9 mouse cellular contexts compared by ENCODE assay signal in genomic region chr5:121399540-121399939, GRCm38 (mm10). TPM values are rescaled to one million over a fixed set of nuclear protein-coding genes. Genes with fewer than 3 reads are reported as not detected.
A peak's percentile ranks its signal among the peaks of the same experiment; 100 is the strongest.
DNase-seq lines count a peak whose midpoint lies in the region; ATAC-seq and TF ChIP-seq lines count a peak whose summit lies in the region.
"Had no signal": no experiment of that assay in that cellular context is flagged by ENCODE, and none has a peak within 500 bp of the region (broad histone marks: within the 10 kb centered on the region; RNA-seq: fewer than 3 reads in every experiment).

No protein-coding gene starts in this region.

- intact Hi-C loops in heart, postnatal 25 days (cut with DNase I), result loop anchor here (5.0 kb wide), 1 partner anchor 182 kb away; no protein-coding TSS in a partner anchor

- dilution Hi-C loops in CH12.LX (cut with MboI; ENCODE audit: extremely low pct_ligation_motif_present, extremely low pct_unique_long_range_greater_than_20kb, low sequenced_read_pairs), result no loop called here

- no peak for TF ChIP-seq EP300 in CH12.LX (IDR thresholded peaks at IDR 0.05; ENCODE audit: low read length)

- TF ChIP-seq RAD21 in CH12.LX (IDR thresholded peaks at IDR 0.05; ENCODE audit: low read depth, low read length), result no peak

- no peak for TF ChIP-seq CTCF in CH12.LX (conservative IDR thresholded peaks at IDR 0.05 in 1 of 2, IDR thresholded peaks at IDR 0.05 in 1 of 2; ENCODE audit: low read depth in 2 of 2, low read length in 2 of 2)
- no peak for TF ChIP-seq CTCF in forebrain, postnatal 0 days (IDR thresholded peaks at IDR 0.05; ENCODE audit: low read depth)

- no peak overlapping the region for H3K27ac ChIP-seq in heart, embryonic 10.5 days
- peak overlapping the region; percentile 33; the same call in 1 of the 2 replicates for H3K27ac ChIP-seq in CH12.LX (ENCODE audit: insufficient read depth, low read depth)
- H3K27ac ChIP-seq in forebrain, postnatal 0 days (ENCODE audit: low read depth, low read length), result no peak overlapping the region
- no peak overlapping the region for H3K27ac ChIP-seq in midbrain, embryonic 10.5 days (replicated peaks)

- ATAC-seq in forebrain, postnatal 0 days, result no peak

- H3K36me3 ChIP-seq in heart, embryonic 10.5 days, result peaks cover 27% of the 10 kb centered on the region
- H3K36me3 ChIP-seq in CH12.LX (replicated peaks in 1 of 2; ENCODE audit: control insufficient read depth in 1 of 2, insufficient read depth in 1 of 2, low read length in 1 of 2), result peaks cover 10 to 47% of the 10 kb centered on the region in 2 experiments
- peaks cover 13% of the 10 kb centered on the region; the same call in 1 of the 2 replicates for H3K36me3 ChIP-seq in forebrain, postnatal 0 days (ENCODE audit: insufficient read depth)
- peaks cover 47% of the 10 kb centered on the region for H3K36me3 ChIP-seq in midbrain, embryonic 10.5 days

- no peaks in the 10 kb centered on the region for H3K9me3 ChIP-seq in heart, embryonic 10.5 days
- H3K9me3 ChIP-seq in CH12.LX (replicated peaks; ENCODE audit: low read length), result no peaks in the 10 kb centered on the region
- H3K9me3 ChIP-seq in forebrain, postnatal 0 days (ENCODE audit: low read length), result no peaks in the 10 kb centered on the region
- no peaks in the 10 kb centered on the region for H3K9me3 ChIP-seq in midbrain, embryonic 10.5 days (replicated peaks)

- peak overlapping the region; percentile 82 for H3K4me2 ChIP-seq in CH12.LX (ENCODE audit: insufficient read depth, low read depth, poor library complexity, severe bottlenecking)
- peak overlapping the region; percentile 83; the same call in 1 of the 2 replicates for H3K4me2 ChIP-seq in forebrain, postnatal 0 days (ENCODE audit: low read depth)

- WGBS in heart, embryonic 10.5 days, result 85% methylated on average over 5 of the region's 5 CpGs
- 91% methylated on average over 5 of the region's 5 CpGs for WGBS in forebrain, postnatal 0 days
- WGBS in midbrain, embryonic 10.5 days, result 91% methylated on average over 5 of the region's 5 CpGs

- peaks cover 31% of the 10 kb centered on the region for H3K4me1 ChIP-seq in heart, embryonic 10.5 days
- H3K4me1 ChIP-seq in CH12.LX (ENCODE audit: control insufficient read depth in 1 of 2, insufficient read depth in 2 of 2), result peaks cover 15 to 54% of the 10 kb centered on the region in 2 experiments; a peak in 3 of 4 replicates
- H3K4me1 ChIP-seq in forebrain, postnatal 0 days (ENCODE audit: insufficient read depth), result peaks cover 8% of the 10 kb centered on the region
- H3K4me1 ChIP-seq in midbrain, embryonic 10.5 days, result peaks cover 25% of the 10 kb centered on the region

- H3K4me3 ChIP-seq in heart, embryonic 10.5 days, result peak overlapping the region; percentile 98
- H3K4me3 ChIP-seq in CH12.LX (replicated peaks in 1 of 3; ENCODE audit: low read depth in 2 of 3, low read length in 2 of 3, poor library complexity in 1 of 3), result peak overlapping the region in 2 of 3 experiments; percentile 84
- H3K4me3 ChIP-seq in forebrain, postnatal 0 days (ENCODE audit: low read depth, low read length), result no peak overlapping the region
- H3K4me3 ChIP-seq in midbrain, embryonic 10.5 days, result peak overlapping the region; percentile 99

- peaks cover 66% of the 10 kb centered on the region for H3K79me2 ChIP-seq in CH12.LX (replicated peaks; ENCODE audit: control insufficient read depth, extremely low read depth, insufficient read depth, poor library complexity, severe bottlenecking)

- no peak for TF ChIP-seq POLR2A in CH12.LX (IDR thresholded peaks at IDR 0.05; ENCODE audit: low read depth, low read length)

- peak overlapping the region; percentile 77 for H3K9ac ChIP-seq in CH12.LX (ENCODE audit: insufficient read depth, low read depth)
- H3K9ac ChIP-seq in forebrain, postnatal 0 days, result no peak overlapping the region

- no peak for DNase-seq in heart, embryonic 10.5 days (ENCODE audit: low spot score)
- no peak for DNase-seq in heart, postnatal 25 days (ENCODE audit: low spot score)
- no peak for DNase-seq in CH12.LX (ENCODE audit: extremely low read depth)
- no peak for DNase-seq in forebrain, postnatal 0 days
- no peak for DNase-seq in midbrain, embryonic 10.5 days (ENCODE audit: low spot score)
- no peak for DNase-seq in spleen, postnatal 36 days (ENCODE audit: low spot score in 2 of 2)
- no peak for DNase-seq in adrenal gland, adult 18-20 months (ENCODE audit: low spot score in 2 of 2)
- no peak for DNase-seq in embryo, embryonic 9.5 days (ENCODE audit: extremely low spot score)
- DNase-seq: gastrocnemius, postnatal 25 days had no signal

- in situ Hi-C loops in CH12.LX (cut with MboI; ENCODE audit: low pct_ligation_motif_present, low pct_unique_long_range_greater_than_20kb, low sequenced_read_pairs), result no loop called here

- no peaks in the 10 kb centered on the region for H3K27me3 ChIP-seq in heart, embryonic 10.5 days (ENCODE audit: insufficient read depth, poor library complexity, severe bottlenecking)
- H3K27me3 ChIP-seq in CH12.LX (replicated peaks), result no peaks in the 10 kb centered on the region
- H3K27me3 ChIP-seq in forebrain, postnatal 0 days (ENCODE audit: insufficient read depth, low read length), result no peaks in the 10 kb centered on the region
- no peaks in the 10 kb centered on the region for H3K27me3 ChIP-seq in midbrain, embryonic 10.5 days (ENCODE audit: low read depth, poor library complexity, severe bottlenecking)

TF ChIP-seq in CH12.LX, 34 proteins besides CTCF, POLR2A, EP300 and RAD21 (continues in another document):
- no peak for TF ChIP-seq ZC3H11A (IDR thresholded peaks at IDR 0.05; ENCODE audit: low read depth, low read length)
- TF ChIP-seq ELF1 (IDR thresholded peaks at IDR 0.05; ENCODE audit: low read depth, low read length), result no peak
- TF ChIP-seq ZMIZ1 (IDR thresholded peaks at IDR 0.05; ENCODE audit: low read depth, low read length), result no peak
- TF ChIP-seq ZNF384 (IDR thresholded peaks at IDR 0.05; ENCODE audit: low read depth, low read length), result no peak
- no peak; the same call in 1 of the 2 replicates for TF ChIP-seq USF1 (IDR thresholded peaks at IDR 0.05; ENCODE audit: low read depth, low read length)
- TF ChIP-seq MXI1 (IDR thresholded peaks at IDR 0.05; ENCODE audit: low read depth, low read length), result no peak
- no peak for TF ChIP-seq ETS1 (conservative IDR thresholded peaks at IDR 0.05; ENCODE audit: low read depth, low read length)
- no peak for TF ChIP-seq MAZ (IDR thresholded peaks at IDR 0.05; ENCODE audit: low read depth, low read length)
- TF ChIP-seq E2F4 (IDR thresholded peaks at IDR 0.05; ENCODE audit: insufficient replicate concordance, low read depth, low read length), result no peak
- no peak for TF ChIP-seq RCOR1 (conservative IDR thresholded peaks at IDR 0.05; ENCODE audit: low read depth, low read length)
- no peak for TF ChIP-seq IRF4 (IDR thresholded peaks at IDR 0.05; ENCODE audit: low read depth, low read length)
- TF ChIP-seq JUND (conservative IDR thresholded peaks at IDR 0.05; ENCODE audit: low read depth, low read length), result no peak
- no peak for TF ChIP-seq JUN (IDR thresholded peaks at IDR 0.05; ENCODE audit: insufficient read depth, low read depth, low read length)
- TF ChIP-seq SIN3A (IDR thresholded peaks at IDR 0.05; ENCODE audit: low read length), result no peak
- no peak for TF ChIP-seq MYC (IDR thresholded peaks at IDR 0.05; ENCODE audit: low read depth, low read length)

RNA-seq across cellular contexts. Expression of gene Naa25, which starts 1.8 kb away (rescaled TPM):
- polyA plus RNA-seq in heart, embryonic 10.5 days (2016; fragmentation: Nextera tagmentation; extraction: Ambion mirVana), result 47.3 and 50.7 TPM in 2 replicates
- total RNA-seq in heart, postnatal 25 days (2021), result 10 to 100 TPM; 19.9 TPM
- total RNA-seq in CH12.LX (2012; rRNA removed) (41.3 and 44.1 TPM in 2 replicates), CH12.LX (2014; rRNA removed) (53.1 and 59.7 TPM in 2 replicates)
- 60.3 and 66.0 TPM in 2 replicates for polyA plus RNA-seq in CH12.LX (2012; ENCODE audit: insufficient read length, low read depth)
- 39.4 and 45.9 TPM in 2 replicates for total RNA-seq in forebrain, postnatal 0 days (2014; rRNA removed)
- polyA plus RNA-seq in forebrain, postnatal 0 days (2015; fragmentation: Nextera tagmentation; extraction: Ambion mirVana), result 33.7 and 44.1 TPM in 2 replicates
- polyA plus RNA-seq in midbrain, embryonic 10.5 days (2016; fragmentation: Nextera tagmentation; extraction: Ambion mirVana), result 52.9 and 54.7 TPM in 2 replicates
- 10 to 100 TPM; 38.8 to 40.4 TPM for total RNA-seq in adrenal gland, adult 18-20 months (2021)

RNA-seq across cellular contexts. Expression of gene Trafd1, which starts 14.1 kb away (rescaled TPM):
- 71.9 and 80.3 TPM in 2 replicates for polyA plus RNA-seq in heart, embryonic 10.5 days (2016; fragmentation: Nextera tagmentation; extraction: Ambion mirVana)
- 10 to 100 TPM; 48.1 to 51.3 TPM for total RNA-seq in heart, postnatal 25 days (2021)
- 41.8 and 42.3 TPM in 2 replicates for total RNA-seq in CH12.LX (2012; rRNA removed)
- 31.7 and 34.0 TPM in 2 replicates for total RNA-seq in CH12.LX (2014; rRNA removed)
- 52.8 and 52.9 TPM in 2 replicates for polyA plus RNA-seq in CH12.LX (2012; ENCODE audit: insufficient read length, low read depth)
- 131 and 141 TPM in 2 replicates for total RNA-seq in forebrain, postnatal 0 days (2014; rRNA removed)
- polyA plus RNA-seq in forebrain, postnatal 0 days (2015; fragmentation: Nextera tagmentation; extraction: Ambion mirVana), result 123 and 124 TPM in 2 replicates
- polyA plus RNA-seq in midbrain, embryonic 10.5 days (2016; fragmentation: Nextera tagmentation; extraction: Ambion mirVana), result 72.8 and 86.5 TPM in 2 replicates
- total RNA-seq in adrenal gland, adult 18-20 months (2021), result 10 to 100 TPM; 41.6 to 49.4 TPM

RNA-seq across cellular contexts. Expression of gene Tmem116, which starts 52.2 kb away (rescaled TPM):
- 2.4 and 4.6 TPM in 2 replicates for polyA plus RNA-seq in heart, embryonic 10.5 days (2016; fragmentation: Nextera tagmentation; extraction: Ambion mirVana)
- 10 to 100 TPM in 1 of 2 experiments, 1 to 10 TPM in 1; 8.2 to 10.1 TPM for total RNA-seq in heart, postnatal 25 days (2021)
- total RNA-seq in CH12.LX (2012; rRNA removed) (2.3 and 2.5 TPM in 2 replicates), CH12.LX (2014; rRNA removed) (0.97 and 1.3 TPM in 2 replicates)
- polyA plus RNA-seq in CH12.LX (2012; ENCODE audit: insufficient read length, low read depth), result 2.5 and 3.2 TPM in 2 replicates
- 0.24 and 0.54 TPM in 2 replicates for total RNA-seq in forebrain, postnatal 0 days (2014; rRNA removed)
- 2.2 and 2.7 TPM in 2 replicates for polyA plus RNA-seq in forebrain, postnatal 0 days (2015; fragmentation: Nextera tagmentation; extraction: Ambion mirVana)
- polyA plus RNA-seq in midbrain, embryonic 10.5 days (2016; fragmentation: Nextera tagmentation; extraction: Ambion mirVana), result 1.4 TPM in 2 replicates
- total RNA-seq in adrenal gland, adult 18-20 months (2021), result 1 to 10 TPM; 2.1 to 2.3 TPM

RNA-seq across cellular contexts. Expression of gene Erp29, which starts 52.8 kb away (rescaled TPM):
- polyA plus RNA-seq in heart, embryonic 10.5 days (2016; fragmentation: Nextera tagmentation; extraction: Ambion mirVana), result 153 and 160 TPM in 2 replicates
- 10 to 100 TPM; 83.2 to 84.7 TPM for total RNA-seq in heart, postnatal 25 days (2021)
- total RNA-seq in CH12.LX (2012; rRNA removed) (252 and 297 TPM in 2 replicates), CH12.LX (2014; rRNA removed) (204 and 243 TPM in 2 replicates)
- polyA plus RNA-seq in CH12.LX (2012; ENCODE audit: insufficient read length, low read depth), result 258 and 286 TPM in 2 replicates
- total RNA-seq in forebrain, postnatal 0 days (2014; rRNA removed), result 123 and 141 TPM in 2 replicates
- polyA plus RNA-seq in forebrain, postnatal 0 days (2015; fragmentation: Nextera tagmentation; extraction: Ambion mirVana), result 185 and 187 TPM in 2 replicates
- 150 and 156 TPM in 2 replicates for polyA plus RNA-seq in midbrain, embryonic 10.5 days (2016; fragmentation: Nextera tagmentation; extraction: Ambion mirVana)
- 100 to 1,000 TPM in 1 of 2 experiments, 10 to 100 TPM in 1; 97.1 to 106 TPM for total RNA-seq in adrenal gland, adult 18-20 months (2021)
